Mouse (Mus musculus) gonadal fat pad, adult 2 months (tissue): Measurements from ENCODE around the gene Ubr2. TPM values are rescaled to one million over a fixed set of nuclear protein-coding genes. Genes with fewer than 3 reads are reported as not detected.
A peak's percentile ranks its signal among the peaks of the same experiment; 100 is the strongest.

Experiments used
- DNase-seq: peaks from one replicate; pipeline ENCODE4 v3.0.0-alpha.2; 2012; ENCODE audit warnings: low read depth
- polyA plus RNA-seq: library from polyadenylated mRNA; depleted of rRNA; stranded (reverse); fragments of >200 nt; gene quantifications from 2 replicates; pipeline ENCODE4 v1.2.3, GENCODE M21; 2012

The Ubr2 gene
- polyA plus RNA-seq, 1 experiment, result 31.2 TPM

- no peak for DNase-seq
These were observed 82.6 kb downstream of the Ubr2 start for GRCm38 (mm10) chr17:46927781-46928180.

GRCm38 (mm10) chr17:46926941-46927340 lies 83.4 kb downstream of the Ubr2 start:
- no peak for DNase-seq

GRCm38 (mm10) chr17:46926192-46926591 lies 84.2 kb downstream of the Ubr2 start:
- no peak for DNase-seq

GRCm38 (mm10) chr17:46920855-46921254 lies 89.5 kb downstream of the Ubr2 start:
- no peak for DNase-seq

GRCm38 (mm10) chr17:46918951-46919350 lies 91.4 kb downstream of the Ubr2 start:
- DNase-seq, result no peak

- no peak for DNase-seq
These were observed 95.2 kb downstream of the Ubr2 start for GRCm38 (mm10) chr17:46915129-46915528.

GRCm38 (mm10) chr17:46912331-46912730 lies 98.0 kb downstream of the Ubr2 start:
- no peak for DNase-seq

GRCm38 (mm10) chr17:46910186-46910585 lies 100.2 kb downstream of the Ubr2 start, which contains the start of gene Prph2:
TSS of gene Prph2 (plus strand) at chr17:46910459.
- no peak for DNase-seq

- DNase-seq, result no peak
These were observed 106.4 kb downstream of the Ubr2 start for GRCm38 (mm10) chr17:46903876-46904490.

GRCm38 (mm10) chr17:46900941-46901340 lies 109.4 kb downstream of the Ubr2 start:
- no peak for DNase-seq

GRCm38 (mm10) chr17:46897221-46897950 lies 113.0 kb downstream of the Ubr2 start:
- DNase-seq, result no peak

GRCm38 (mm10) chr17:46895426-46895825 lies 114.9 kb downstream of the Ubr2 start:
- no peak for DNase-seq

GRCm38 (mm10) chr17:46890843-46891594 lies 119.3 kb downstream of the Ubr2 start:
- no peak for DNase-seq

GRCm38 (mm10) chr17:46890116-46890815 lies 120.1 kb downstream of the Ubr2 start, which contains the start of gene Tbcc:
TSS of gene Tbcc (plus strand) at chr17:46890684.
- DNase-seq, result peak; percentile 59

- no peak for DNase-seq
These were observed 120.8 kb downstream of the Ubr2 start for GRCm38 (mm10) chr17:46889450-46890084.

- DNase-seq, result no peak
These were observed 121.7 kb downstream of the Ubr2 start for GRCm38 (mm10) chr17:46888511-46889212.

- DNase-seq, result no peak
These were observed 124.3 kb downstream of the Ubr2 start for GRCm38 (mm10) chr17:46885910-46886643.

- no peak for DNase-seq
These were observed 125.0 kb downstream of the Ubr2 start for GRCm38 (mm10) chr17:46885218-46885909.

- DNase-seq, result no peak
These were observed 125.6 kb downstream of the Ubr2 start for GRCm38 (mm10) chr17:46884766-46885165.
